Mouse (Mus musculus) megakaryocyte, embryonic 14.5 days (primary cell): ENCODE measurements at regions not wholly inside any gene's neighbourhood (a gene's known extent, or its start where the extent isn't known, plus 50 kb on each side); places are given as distances from the start of the nearest gene placed in this dataset.

Experiments
- FLI1 ChIP-seq: IDR thresholded peaks from 2 replicates; pipeline ENCODE4 v1.6.1; 2012; ENCODE audit warnings: low read length, inconsistent platforms, mixed read lengths
- GATA1 ChIP-seq: IDR thresholded peaks from 3 replicates; pipeline ENCODE4 v1.6.1; 2012; ENCODE audit warnings: mixed read lengths, low read length, inconsistent platforms, borderline replicate concordance

GRCm38 (mm10) chr3:50912980-50913518 is 311.2 kb upstream of the Noct start:
- TF ChIP-seq FLI1, result no peak
- TF ChIP-seq GATA1, result no peak
